Mouse (Mus musculus): Measurements from ENCODE around the gene Apba2. TPM values are rescaled to one million over a fixed set of nuclear protein-coding genes. Genes with fewer than 3 reads are reported as not detected.

Gene Apba2
- polyA plus RNA-seq, 1 experiment, result not detected

DNA sequence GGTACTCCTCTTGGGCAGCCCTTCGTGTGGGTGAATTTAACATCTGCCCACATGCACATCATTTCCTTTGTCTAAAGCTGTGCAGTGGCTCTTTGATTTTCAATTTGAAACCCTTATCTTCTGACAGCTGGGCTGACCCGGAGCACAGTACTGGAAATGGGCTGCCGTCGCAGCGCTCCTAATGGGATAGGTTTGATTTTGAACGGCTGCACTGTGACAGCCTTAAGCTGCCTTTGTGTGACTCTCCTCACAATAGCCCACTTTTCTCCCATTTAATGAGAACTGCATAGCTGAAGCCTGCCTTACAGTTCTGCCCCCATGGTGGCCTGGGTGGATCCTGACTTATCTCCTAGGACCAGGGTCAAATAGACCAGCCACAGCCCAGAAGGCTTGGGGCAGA, 31.9 kb downstream of the Apba2 start:
- TF ChIP-seq MYOD1 (IDR thresholded peaks at IDR 0.05; ENCODE audit: control insufficient read depth, insufficient read length, low read depth) (no peak), CTCF (IDR thresholded peaks at IDR 0.05; ENCODE audit: control insufficient read depth, insufficient read depth, insufficient read length) (no peak), USF1 (IDR thresholded peaks at IDR 0.05; ENCODE audit: low read depth) (no peak), FOSL1 (IDR thresholded peaks at IDR 0.05; ENCODE audit: insufficient read depth, low read length, poor library complexity, severe bottlenecking) (no peak), MYOG (IDR thresholded peaks at IDR 0.05; ENCODE audit: control insufficient read depth, extremely low read depth, insufficient read length) (no peak), CEBPB (IDR thresholded peaks at IDR 0.05; ENCODE audit: low read depth) (no peak), MAX (IDR thresholded peaks at IDR 0.05) (no peak)
- Histone ChIP-seq H3K36me3 (ENCODE audit: control insufficient read depth, insufficient read depth) (no peaks in the 10 kb centered on the region), H3K79me3 (ENCODE audit: low read depth) (no peaks in the 10 kb centered on the region), H3K27me3 (ENCODE audit: control insufficient read depth, insufficient read depth, insufficient read length) (no peaks in the 10 kb centered on the region), H3K79me2 (ENCODE audit: control insufficient read depth, insufficient read depth) (no peaks in the 10 kb centered on the region), H3ac (ENCODE audit: control insufficient read depth, insufficient read length, low read depth) (no peak overlapping the region), H3K4me3 (ENCODE audit: insufficient read depth, poor library complexity, severe bottlenecking) (no peak overlapping the region)

DNA sequence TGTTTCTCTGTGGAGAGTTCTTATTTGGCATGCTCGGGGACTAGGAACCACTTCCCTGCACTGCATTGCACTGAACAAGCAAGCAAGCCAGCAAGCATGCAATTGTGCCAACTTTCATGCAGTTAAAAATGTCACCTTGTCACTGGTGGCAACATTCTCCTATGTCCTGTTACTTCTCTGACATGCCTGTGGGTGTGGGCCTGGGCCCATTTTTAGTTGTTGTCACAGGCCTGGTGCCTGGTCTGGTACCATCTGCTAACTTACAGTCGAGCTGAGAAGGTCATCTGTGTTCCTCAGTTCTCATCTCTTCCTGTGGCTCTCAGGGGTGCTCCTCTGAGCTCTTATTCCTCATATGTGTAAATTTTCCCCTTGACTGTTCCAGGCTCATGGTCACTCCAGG, 33.8 kb downstream of the Apba2 start:
- TF ChIP-seq MAX (IDR thresholded peaks at IDR 0.05), result no peak
- no peak for TF ChIP-seq FOSL1 (IDR thresholded peaks at IDR 0.05; ENCODE audit: insufficient read depth, low read length, poor library complexity, severe bottlenecking)
- TF ChIP-seq CEBPB (IDR thresholded peaks at IDR 0.05; ENCODE audit: low read depth), result no peak
- TF ChIP-seq USF1 (IDR thresholded peaks at IDR 0.05; ENCODE audit: low read depth), result no peak
- no peak for TF ChIP-seq MYOG (IDR thresholded peaks at IDR 0.05; ENCODE audit: control insufficient read depth, extremely low read depth, insufficient read length)
- TF ChIP-seq CTCF (IDR thresholded peaks at IDR 0.05; ENCODE audit: control insufficient read depth, insufficient read depth, insufficient read length), result no peak
- TF ChIP-seq MYOD1 (IDR thresholded peaks at IDR 0.05; ENCODE audit: control insufficient read depth, insufficient read length, low read depth), result no peak
- no peaks in the 10 kb centered on the region for H3K36me3 ChIP-seq (ENCODE audit: control insufficient read depth, insufficient read depth)
- H3ac ChIP-seq (ENCODE audit: control insufficient read depth, insufficient read length, low read depth), result no peak overlapping the region
- no peak overlapping the region for H3K4me3 ChIP-seq (ENCODE audit: insufficient read depth, poor library complexity, severe bottlenecking)
- no peaks in the 10 kb centered on the region for H3K27me3 ChIP-seq (ENCODE audit: control insufficient read depth, insufficient read depth, insufficient read length)
- H3K79me2 ChIP-seq (ENCODE audit: control insufficient read depth, insufficient read depth), result no peaks in the 10 kb centered on the region
- no peaks in the 10 kb centered on the region for H3K79me3 ChIP-seq (ENCODE audit: low read depth)

DNA sequence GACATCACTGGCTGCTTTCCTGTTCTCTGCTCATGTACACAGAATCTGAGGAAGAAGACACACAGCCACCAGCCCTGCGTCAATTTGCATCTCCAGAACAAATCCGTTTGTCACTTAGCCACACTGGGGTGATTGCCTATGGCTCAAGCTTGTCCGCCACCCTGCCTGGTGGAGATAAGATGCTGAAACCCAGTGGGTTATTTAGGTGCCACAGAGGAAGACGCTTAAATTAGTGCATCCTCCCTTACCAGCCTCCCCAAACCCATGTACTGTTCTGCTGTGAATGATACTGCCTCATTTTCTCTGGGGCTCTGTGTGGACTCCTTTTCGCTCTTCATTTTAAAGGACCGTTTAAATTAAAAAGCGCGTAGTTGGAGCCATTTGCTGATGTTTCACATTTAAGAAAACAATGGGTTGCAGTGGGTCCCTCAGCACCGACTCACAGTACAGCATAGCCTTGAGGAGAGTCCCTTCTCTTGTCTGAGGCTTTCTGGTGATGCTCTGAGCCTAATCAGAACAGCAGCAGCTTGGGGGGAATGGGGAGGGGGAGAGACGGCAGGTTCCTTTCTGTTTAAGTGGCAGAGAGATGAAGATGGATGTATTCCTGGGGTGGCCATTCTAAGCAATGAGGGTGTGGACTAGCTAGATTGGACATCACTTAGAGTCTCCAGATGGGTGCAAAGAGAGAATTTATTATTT, 38.1 kb downstream of the Apba2 start:
- H3K27me3 ChIP-seq (ENCODE audit: control insufficient read depth, insufficient read depth, insufficient read length), result no peaks in the 10 kb centered on the region
- H3K36me3 ChIP-seq (ENCODE audit: control insufficient read depth, insufficient read depth), result no peaks in the 10 kb centered on the region
- no peaks in the 10 kb centered on the region for H3K79me2 ChIP-seq (ENCODE audit: control insufficient read depth, insufficient read depth)
- no peak overlapping the region for H3ac ChIP-seq (ENCODE audit: control insufficient read depth, insufficient read length, low read depth)
- no peak for TF ChIP-seq FOSL1 (IDR thresholded peaks at IDR 0.05; ENCODE audit: insufficient read depth, low read length, poor library complexity, severe bottlenecking)
- TF ChIP-seq MYOD1 (IDR thresholded peaks at IDR 0.05; ENCODE audit: control insufficient read depth, insufficient read length, low read depth), result no peak
- TF ChIP-seq USF1 (IDR thresholded peaks at IDR 0.05; ENCODE audit: low read depth), result no peak
- TF ChIP-seq CTCF (IDR thresholded peaks at IDR 0.05; ENCODE audit: control insufficient read depth, insufficient read depth, insufficient read length), result no peak
- TF ChIP-seq MAX (IDR thresholded peaks at IDR 0.05), result no peak
- no peak for TF ChIP-seq CEBPB (IDR thresholded peaks at IDR 0.05; ENCODE audit: low read depth)
- no peak for TF ChIP-seq MYOG (IDR thresholded peaks at IDR 0.05; ENCODE audit: control insufficient read depth, extremely low read depth, insufficient read length)
- H3K79me3 ChIP-seq (ENCODE audit: low read depth), result no peaks in the 10 kb centered on the region
- H3K4me3 ChIP-seq (ENCODE audit: insufficient read depth, poor library complexity, severe bottlenecking), result no peak overlapping the region

DNA sequence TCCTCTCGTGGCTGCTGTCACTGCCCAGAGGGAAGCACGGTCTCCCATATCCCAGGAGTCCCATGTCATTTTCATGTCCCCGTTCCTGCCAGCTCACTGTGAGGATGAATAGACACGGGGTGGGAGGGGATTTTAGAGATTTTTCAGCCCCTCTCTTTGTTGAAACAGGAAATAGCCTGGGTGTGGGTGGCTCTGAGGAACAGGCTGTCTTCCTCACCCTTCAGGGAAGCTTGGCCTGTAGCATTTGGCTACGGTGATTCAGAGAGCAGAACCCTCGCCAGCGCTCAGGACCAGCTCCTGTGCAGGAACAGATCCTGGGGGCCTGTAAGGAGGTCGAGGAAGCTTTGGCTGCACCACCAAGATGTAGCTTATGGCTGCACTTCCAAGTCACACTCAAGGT, 45.3 kb downstream of the Apba2 start:
- no peaks in the 10 kb centered on the region for H3K36me3 ChIP-seq (ENCODE audit: control insufficient read depth, insufficient read depth)
- no peaks in the 10 kb centered on the region for H3K79me2 ChIP-seq (ENCODE audit: control insufficient read depth, insufficient read depth)
- H3K4me3 ChIP-seq (ENCODE audit: insufficient read depth, poor library complexity, severe bottlenecking), result no peak overlapping the region
- no peak overlapping the region for H3ac ChIP-seq (ENCODE audit: control insufficient read depth, insufficient read length, low read depth)
- no peaks in the 10 kb centered on the region for H3K79me3 ChIP-seq (ENCODE audit: low read depth)
- TF ChIP-seq FOSL1 (IDR thresholded peaks at IDR 0.05; ENCODE audit: insufficient read depth, low read length, poor library complexity, severe bottlenecking) (no peak), USF1 (IDR thresholded peaks at IDR 0.05; ENCODE audit: low read depth) (no peak), MYOG (IDR thresholded peaks at IDR 0.05; ENCODE audit: control insufficient read depth, extremely low read depth, insufficient read length) (no peak), MAX (IDR thresholded peaks at IDR 0.05) (no peak), CTCF (IDR thresholded peaks at IDR 0.05; ENCODE audit: control insufficient read depth, insufficient read depth, insufficient read length) (no peak), CEBPB (IDR thresholded peaks at IDR 0.05; ENCODE audit: low read depth) (no peak), MYOD1 (IDR thresholded peaks at IDR 0.05; ENCODE audit: control insufficient read depth, insufficient read length, low read depth) (no peak)
- no peaks in the 10 kb centered on the region for H3K27me3 ChIP-seq (ENCODE audit: control insufficient read depth, insufficient read depth, insufficient read length)

DNA sequence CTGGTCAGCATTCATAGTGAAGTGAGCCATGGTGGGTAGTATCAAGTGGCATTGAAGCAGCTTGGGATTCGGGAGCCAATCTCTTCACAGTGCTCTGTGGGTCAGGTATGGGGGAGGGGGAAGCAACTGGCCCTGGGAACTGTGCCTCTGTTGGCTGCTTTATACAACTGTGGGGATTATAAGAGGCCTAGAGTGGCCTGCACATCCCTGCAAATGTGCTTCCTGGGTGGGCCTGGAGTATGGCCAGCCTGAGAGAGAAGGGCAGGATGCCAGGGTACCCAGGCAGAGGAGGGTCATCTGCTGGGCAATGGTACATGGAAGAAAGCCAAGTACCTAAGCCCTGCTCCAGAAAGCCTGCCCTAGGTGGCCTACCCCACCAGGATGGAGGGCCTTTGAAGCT, 49.4 kb downstream of the Apba2 start:
- Histone ChIP-seq H3K27me3 (ENCODE audit: control insufficient read depth, insufficient read depth, insufficient read length) (no peaks in the 10 kb centered on the region), H3K36me3 (ENCODE audit: control insufficient read depth, insufficient read depth) (no peaks in the 10 kb centered on the region), H3K79me3 (ENCODE audit: low read depth) (no peaks in the 10 kb centered on the region), H3K4me3 (ENCODE audit: insufficient read depth, poor library complexity, severe bottlenecking) (no peak overlapping the region), H3K79me2 (ENCODE audit: control insufficient read depth, insufficient read depth) (no peaks in the 10 kb centered on the region), H3ac (ENCODE audit: control insufficient read depth, insufficient read length, low read depth) (no peak overlapping the region)
- TF ChIP-seq MYOG (IDR thresholded peaks at IDR 0.05; ENCODE audit: control insufficient read depth, extremely low read depth, insufficient read length) (no peak), USF1 (IDR thresholded peaks at IDR 0.05; ENCODE audit: low read depth) (no peak), CTCF (IDR thresholded peaks at IDR 0.05; ENCODE audit: control insufficient read depth, insufficient read depth, insufficient read length) (no peak), CEBPB (IDR thresholded peaks at IDR 0.05; ENCODE audit: low read depth) (no peak), MYOD1 (IDR thresholded peaks at IDR 0.05; ENCODE audit: control insufficient read depth, insufficient read length, low read depth) (no peak), MAX (IDR thresholded peaks at IDR 0.05) (no peak), FOSL1 (IDR thresholded peaks at IDR 0.05; ENCODE audit: insufficient read depth, low read length, poor library complexity, severe bottlenecking) (no peak)
